Mouse (Mus musculus): ENCODE measurements around the gene Ptger1. TPM values are rescaled to one million over a fixed set of nuclear protein-coding genes. Genes with fewer than 3 reads are reported as not detected.

Gene Ptger1
- under 1 TPM; 0.20 to 0.29 TPM for total RNA-seq (2023)

DNA sequence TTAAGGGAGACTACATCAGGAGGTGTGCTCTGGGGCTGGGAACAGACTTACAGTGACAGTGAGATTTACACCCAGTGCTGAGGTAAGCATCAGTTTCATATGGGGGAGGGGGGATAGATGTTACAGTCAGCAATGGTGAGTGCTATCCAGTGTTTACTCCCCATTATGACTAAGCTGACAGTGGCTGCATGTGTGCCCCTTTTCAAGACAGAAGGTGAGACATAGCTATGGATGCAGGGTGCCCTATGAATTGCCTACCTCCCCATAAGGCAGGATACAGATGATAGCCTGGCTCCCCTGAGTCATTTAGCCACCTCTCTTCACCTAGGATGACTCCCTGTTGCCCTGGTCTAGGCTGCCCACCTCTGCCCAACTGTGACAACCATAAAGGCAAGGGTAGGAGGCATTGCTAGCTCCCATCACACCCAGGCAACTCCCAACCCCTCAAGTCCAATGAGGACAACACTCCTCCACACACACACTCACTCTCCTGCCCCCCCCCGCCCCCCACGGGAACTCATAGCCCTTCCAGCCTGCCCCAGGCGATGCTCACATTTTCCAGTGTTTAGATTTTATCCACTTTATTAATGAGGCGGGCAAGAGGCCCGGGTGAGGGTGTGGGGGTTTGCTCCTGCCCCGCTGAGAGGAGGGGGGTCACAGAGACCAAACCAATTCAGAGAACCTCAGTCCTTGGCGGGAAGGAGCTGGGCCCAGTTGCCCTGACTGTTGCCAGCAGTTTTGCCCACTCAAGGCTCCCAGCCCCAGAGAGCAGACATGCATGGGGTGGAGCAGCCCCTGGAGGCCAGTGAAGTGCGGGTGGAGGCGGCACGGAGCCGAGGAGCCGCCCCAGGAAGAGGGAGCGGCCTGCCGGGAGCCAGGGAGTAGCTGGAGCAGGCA is at the start of gene Ptger1:
Gene Ptger1 (plus strand): TSS at position 710 of the 897 bp plus-strand sequence.

DNA sequence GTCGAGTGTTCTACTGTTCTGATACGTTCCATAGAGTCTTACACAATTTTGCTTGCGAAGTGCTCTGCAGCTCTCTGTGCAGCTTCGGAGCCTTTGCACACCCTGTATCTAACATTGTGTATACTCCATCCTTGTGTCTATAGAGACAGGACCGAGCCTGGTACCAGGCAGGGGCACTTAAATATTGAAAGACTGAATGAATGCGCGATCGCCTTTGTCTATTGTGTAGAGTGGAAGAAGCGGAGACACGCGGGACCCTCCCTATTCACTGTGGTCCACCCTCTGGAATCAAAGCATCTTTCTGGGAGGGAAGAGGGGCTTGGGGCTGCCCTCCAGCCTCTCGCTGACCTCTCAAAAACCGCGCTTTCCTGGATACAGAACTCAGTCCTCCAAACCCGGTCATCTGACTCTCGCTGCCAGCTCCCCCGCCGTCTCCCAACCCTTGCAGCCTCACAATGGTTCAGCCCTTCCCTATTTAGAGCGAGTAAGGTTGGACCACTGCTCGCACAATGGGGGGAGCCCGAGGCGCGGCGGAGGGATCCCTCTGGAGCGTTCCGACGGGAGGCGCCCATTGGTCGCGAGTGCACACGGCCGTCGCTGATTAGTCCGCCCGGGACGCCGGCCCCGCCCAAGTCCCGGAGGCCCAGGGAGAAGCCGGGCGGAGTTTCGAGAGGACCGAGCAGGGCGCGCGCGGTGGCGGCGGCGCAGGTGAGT is 14.3 kb upstream of the Ptger1 start, which contains the start of gene Gipc1:
Gene Gipc1 (plus strand): TSS at position 648 of the 714 bp plus-strand sequence.

DNA sequence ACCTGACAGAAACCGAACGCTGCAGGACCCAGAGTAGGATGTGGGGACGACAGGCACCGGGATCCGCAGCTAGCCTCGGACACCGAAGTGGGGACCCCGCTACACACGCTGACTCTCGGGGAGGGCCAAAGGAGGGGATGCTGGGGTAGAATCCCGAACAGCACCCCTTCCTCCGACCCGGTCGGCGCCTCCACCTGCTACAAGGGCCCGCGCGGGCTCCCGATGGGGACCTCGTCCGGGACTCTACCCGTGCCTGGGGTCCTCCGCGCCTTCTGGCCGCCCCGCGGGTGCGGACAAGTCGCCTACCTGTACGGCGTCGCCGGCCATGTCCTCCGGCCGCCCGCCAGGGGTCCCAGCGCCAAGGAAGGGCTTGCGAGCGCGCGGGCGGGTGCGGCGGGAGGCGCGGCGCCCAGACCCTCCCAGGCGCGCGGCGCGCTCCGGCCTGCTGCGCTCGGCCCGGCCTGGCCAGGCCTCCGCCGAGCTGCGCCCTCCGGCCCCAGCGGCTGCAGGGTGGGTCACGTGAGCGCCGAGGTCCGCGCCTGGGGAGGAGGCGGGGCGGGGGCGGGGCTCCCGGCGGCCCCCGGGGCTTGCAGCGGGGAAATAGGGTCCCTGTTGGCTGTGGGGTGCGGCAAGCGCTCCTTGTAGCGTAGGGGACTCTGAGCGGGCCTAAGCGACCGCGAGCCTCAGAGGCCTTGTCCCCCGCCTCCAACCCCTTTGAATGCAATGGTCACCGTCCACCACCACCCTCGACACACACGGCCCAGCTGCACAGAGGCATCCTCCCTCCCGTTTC is 32.4 kb downstream of the Ptger1 start, which contains the start of gene Pkn1:
Gene Pkn1 (minus strand): TSS at position 519 of the 793 bp plus-strand sequence.

DNA sequence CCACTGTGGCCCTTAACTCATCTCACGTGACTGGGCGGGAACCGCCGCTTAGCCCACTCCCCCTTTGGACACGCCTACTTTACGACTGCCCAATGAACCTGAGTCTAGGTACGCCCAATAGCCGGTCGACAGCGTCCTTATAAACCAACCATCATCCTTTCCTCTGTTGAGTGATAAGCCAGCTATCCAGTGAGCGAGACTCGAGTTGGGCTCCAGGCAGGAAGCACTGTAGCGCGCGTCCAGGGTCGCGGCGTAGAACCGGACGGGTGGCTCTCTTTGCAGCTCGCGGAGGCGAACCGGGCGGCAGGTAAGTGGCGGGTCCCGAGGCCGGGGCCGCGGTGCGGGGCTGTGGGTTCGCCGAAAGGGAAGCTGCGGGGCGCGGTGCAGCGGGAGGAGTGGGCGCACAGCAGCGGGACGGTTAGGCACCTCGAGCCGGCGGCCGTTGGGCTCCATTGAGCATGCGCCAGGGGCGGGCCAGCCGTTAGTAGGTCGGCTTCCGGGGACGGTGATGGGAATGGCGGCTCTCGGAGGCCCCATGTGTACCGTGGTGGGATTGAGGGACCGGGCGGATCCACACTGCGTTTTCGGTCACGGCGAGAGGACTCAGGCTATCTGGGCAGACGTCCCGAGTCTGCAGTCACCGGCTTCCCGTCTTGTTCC is 48.7 kb downstream of the Ptger1 start, which contains the start of gene Ddx39:
Gene Ddx39 (plus strand): TSS at position 147 of the 660 bp plus-strand sequence.

Other genes starting within 250 kb of the Ptger1 start
- gene Scoc, start 208.3 kb upstream of the Ptger1 start, total RNA-seq (2023): 10 to 100 TPM; 11.6 to 20.2 TPM
- gene Olfr370, start 130.9 kb upstream of the Ptger1 start, total RNA-seq (2023): not detected
- gene Ndufb7, start 100.0 kb upstream of the Ptger1 start, total RNA-seq (2023): 100 to 1,000 TPM; 132 to 133 TPM
- 100 to 1,000 TPM; 368 to 417 TPM for gene Tecr, start 58.7 kb upstream of the Ptger1 start, total RNA-seq (2023)
- 10 to 100 TPM; 55.9 to 68.5 TPM for gene Dnajb1, start 58.5 kb upstream of the Ptger1 start, total RNA-seq (2023)
- 10 to 100 TPM; 24.7 to 30.3 TPM for gene Gipc1, start 14.0 kb upstream of the Ptger1 start, total RNA-seq (2023)
- 100 to 1,000 TPM; 270 to 275 TPM for gene Pkn1, start 32.5 kb downstream of the Ptger1 start, total RNA-seq (2023)
- gene Ddx39, start 48.5 kb downstream of the Ptger1 start, total RNA-seq (2023): 10 to 100 TPM; 47.6 to 48.4 TPM
- gene Adgre5, start 74.6 kb downstream of the Ptger1 start, total RNA-seq (2023): 100 to 1,000 TPM; 678 to 747 TPM
- 1 to 10 TPM; 1.4 to 2.7 TPM for gene Adgrl1, start 233.4 kb downstream of the Ptger1 start, total RNA-seq (2023)

All from neutrophil, adult 59 days (primary cell).